Mouse (Mus musculus): Measurements from ENCODE around the gene Zbtb44. TPM values are rescaled to one million over a fixed set of nuclear protein-coding genes. Genes with fewer than 3 reads are reported as not detected.

Zbtb44 gene
- total and polyA plus RNA-seq, 3 experiments = 17.7 to 60.4 (median 33.6) TPM

GRCm38 (mm10) chr9:31115586-31115985 lies 85.1 kb downstream of the Zbtb44 start:
- DNase-seq = no peak

- DNase-seq = no peak
Measured at GRCm38 (mm10) chr9:31117088-31117487, 86.6 kb downstream of the Zbtb44 start.

- no peak for DNase-seq
Measured at GRCm38 (mm10) chr9:31117488-31117887, 87.0 kb downstream of the Zbtb44 start.

GRCm38 (mm10) chr9:31118520-31119298 lies 88.3 kb downstream of the Zbtb44 start:
- no peak for DNase-seq

- DNase-seq = no peak
Measured at GRCm38 (mm10) chr9:31119405-31119804, 89.0 kb downstream of the Zbtb44 start.

GRCm38 (mm10) chr9:31119882-31120532 lies 89.6 kb downstream of the Zbtb44 start:
- no peak for DNase-seq

GRCm38 (mm10) chr9:31120533-31120915 lies 90.1 kb downstream of the Zbtb44 start:
- DNase-seq = no peak

- DNase-seq = no peak
Measured at GRCm38 (mm10) chr9:31122464-31123030, 92.1 kb downstream of the Zbtb44 start.

Other genes with a start within 250 kb of the Zbtb44 start
- 1 to 10 TPM; 4.6 to 4.9 TPM for gene Adamts15, start 108.2 kb upstream of the Zbtb44 start, total RNA-seq (2021)
- 3.4 and 3.5 TPM in 2 replicates for gene Adamts15, start 108.2 kb upstream of the Zbtb44 start, polyA plus RNA-seq (2012; rRNA removed)
- under 1 TPM; 0.12 to 0.14 TPM for gene Adamts8, start 88.1 kb upstream of the Zbtb44 start, total RNA-seq (2021)
- gene Adamts8, start 88.1 kb upstream of the Zbtb44 start, polyA plus RNA-seq (2012; rRNA removed) = 0.04 and 0.34 TPM in 2 replicates
- 1 to 10 TPM in 1 of 2 experiments, under 1 TPM in 1; 0.48 to 1.5 TPM for gene St14, start 101.2 kb downstream of the Zbtb44 start, total RNA-seq (2021)
- 0.41 and 1.2 TPM in 2 replicates for gene St14, start 101.2 kb downstream of the Zbtb44 start, polyA plus RNA-seq (2012; rRNA removed)
- gene Aplp2, start 181.2 kb downstream of the Zbtb44 start, total RNA-seq (2021) = 100 to 1,000 TPM; 578 to 689 TPM
- 376 and 431 TPM in 2 replicates for gene Aplp2, start 181.2 kb downstream of the Zbtb44 start, polyA plus RNA-seq (2012; rRNA removed)
- gene Prdm10, start 249.9 kb downstream of the Zbtb44 start, total RNA-seq (2021) = 10 to 100 TPM in 1 of 2 experiments, 1 to 10 TPM in 1; 8.4 to 11.3 TPM
- 6.8 and 8.6 TPM in 2 replicates for gene Prdm10, start 249.9 kb downstream of the Zbtb44 start, polyA plus RNA-seq (2012; rRNA removed)